Mouse (Mus musculus) limb, embryonic 12.5 days (tissue): ENCODE data around the gene Col4a3bp. TPM values are rescaled to one million over a fixed set of nuclear protein-coding genes. Genes with fewer than 3 reads are reported as not detected.

Source experiments
- ATAC-seq: fragments of 200-750 bp; cut with Nextera tagmentation; 2 replicates; pipeline ENCODE4 v1.8.0; 2017; ENCODE audit warnings: low read depth, moderate TSS enrichment; ENCODE audit not compliant: insufficient number of reproducible peaks, insufficient read depth, low FRiP score, low TSS enrichment
- H3K27ac ChIP-seq: fragments of 300-500 bp; sonication (generic); 2 replicates; pipeline ENCODE4 v1.5.1; 2016; ENCODE audit warnings: mild to moderate bottlenecking, moderate library complexity
- H3K27me3 ChIP-seq: fragments of 300-500 bp; sonication (generic); 2 replicates; pipeline ENCODE4 v1.6.1; 2016; ENCODE audit warnings: mild to moderate bottlenecking, moderate library complexity
- H3K36me3 ChIP-seq: fragments of 300-500 bp; sonication (generic); 2 replicates; pipeline ENCODE4 v1.6.1; 2016; ENCODE audit warnings: mild to moderate bottlenecking, moderate library complexity
- H3K4me1 ChIP-seq: fragments of 300-500 bp; sonication (generic); replicated peaks from 2 replicates; pipeline ENCODE4 v1.6.1; 2016
- H3K4me2 ChIP-seq: fragments of 300-500 bp; sonication (generic); 2 replicates; pipeline ENCODE4 v1.6.1; 2016; ENCODE audit warnings: mild to moderate bottlenecking, moderate library complexity
- H3K4me3 ChIP-seq: fragments of 300-500 bp; sonication (generic); replicated peaks from 2 replicates; pipeline ENCODE4 v1.5.1; 2016; ENCODE audit warnings: mild to moderate bottlenecking
- H3K9ac ChIP-seq: fragments of 300-500 bp; sonication (generic); replicated peaks from 2 replicates; pipeline ENCODE4 v1.6.1; 2016; ENCODE audit warnings: mild to moderate bottlenecking, moderate library complexity
- H3K9me3 ChIP-seq: fragments of 300-500 bp; sonication (generic); 2 replicates; pipeline ENCODE4 v1.6.1; 2016; ENCODE audit warnings: mild to moderate bottlenecking, moderate library complexity
- WGBS: fragments of 180-500 bp; shearing (Covaris S2); methylation state at CpG from one replicate; pipeline ENCODE4 v1.1.7; 2016; 5-methylcytosine and 5-hydroxymethylcytosine counted together
- polyA plus RNA-seq: library from polyadenylated mRNA; unstranded; fragments of >200 nt; fragmentation: Nextera tagmentation; extraction: Ambion mirVana; gene quantifications from 2 replicates; pipeline ENCODE4 v1.2.1, GENCODE M21; 2016

Col4a3bp gene
- polyA plus RNA-seq, 1 experiment from 2014 or later, result 9.8 TPM

DNA sequence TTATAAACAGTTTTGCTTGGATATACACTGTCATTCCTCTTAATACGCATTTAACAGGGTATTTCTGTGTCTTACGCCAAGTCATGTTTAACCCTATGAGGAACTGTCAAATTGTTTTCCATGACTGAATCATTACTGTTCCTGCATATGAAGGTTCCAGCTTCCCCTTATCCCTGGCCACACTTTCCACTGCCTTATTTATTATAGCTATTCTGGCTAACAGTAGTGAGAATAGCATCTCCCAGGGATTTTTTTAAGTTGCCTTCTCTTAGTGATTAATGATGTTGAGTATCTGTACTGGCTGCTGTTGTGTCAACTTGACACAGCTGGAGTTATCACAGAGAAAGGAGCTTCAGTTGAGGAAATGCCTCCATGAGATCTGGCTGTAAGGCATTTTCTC is 25.1 kb upstream of the Col4a3bp start:
- Histone ChIP-seq H3K9me3 (no peaks in the 10 kb centered on the region), H3K4me1 (peaks cover 6% of the 10 kb centered on the region; the same call in 1 of the 2 replicates), H3K27ac (no peak overlapping the region), H3K36me3 (peaks cover 8% of the 10 kb centered on the region; the same call in 1 of the 2 replicates), H3K4me2 (no peak overlapping the region), H3K9ac (no peak overlapping the region), H3K27me3 (no peaks in the 10 kb centered on the region), H3K4me3 (no peak overlapping the region)
- ATAC-seq, result no peak
- WGBS, result 93% methylated on average over 2 of the region's 2 CpGs

GRCm38 (mm10) chr13:96521294-96521693 is 21.1 kb upstream of the Col4a3bp start:
- Histone ChIP-seq H3K9me3 (no peaks in the 10 kb centered on the region), H3K9ac (no peak overlapping the region), H3K4me3 (no peak overlapping the region), H3K36me3 (peaks cover 6% of the 10 kb centered on the region; the same call in 1 of the 2 replicates), H3K4me1 (peaks cover 6% of the 10 kb centered on the region; the same call in 1 of the 2 replicates), H3K27ac (no peak overlapping the region), H3K27me3 (no peaks in the 10 kb centered on the region), H3K4me2 (no peak overlapping the region)
- WGBS, result 90% methylated on average over 3 of the region's 3 CpGs
- ATAC-seq, result no peak

DNA sequence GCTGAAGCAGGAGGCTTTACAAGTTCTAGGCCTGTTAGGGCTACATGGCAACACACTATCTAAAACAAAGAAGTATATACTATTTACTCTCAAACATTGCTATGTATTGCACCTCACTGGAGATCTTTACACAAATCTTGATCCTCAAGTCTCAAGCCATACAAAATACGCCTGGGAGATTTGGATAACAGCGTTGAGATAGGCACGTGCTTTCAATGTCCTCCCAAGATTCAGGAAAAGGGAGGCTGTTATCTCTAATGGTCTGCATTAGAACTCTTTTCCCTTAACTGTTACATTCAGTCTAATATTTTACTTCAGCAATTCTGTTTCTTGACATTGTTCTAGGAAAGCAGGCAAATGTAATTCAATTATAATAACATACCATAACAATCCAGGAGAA is 15.4 kb upstream of the Col4a3bp start:
- WGBS, result 97% methylated on average over 3 of the region's 3 CpGs
- no peak overlapping the region for H3K27ac ChIP-seq

GRCm38 (mm10) chr13:96527856-96528255 is 14.6 kb upstream of the Col4a3bp start:
- H3K4me2 ChIP-seq, result no peak overlapping the region
- H3K27me3 ChIP-seq, result no peaks in the 10 kb centered on the region
- WGBS, result 89% methylated on average over 11 of the region's 11 CpGs

More for the DNA sequence above, 15.4 kb upstream of the Col4a3bp start:
- ATAC-seq, result no peak
- H3K9me3 ChIP-seq, result no peaks in the 10 kb centered on the region; the same call in 1 of the 2 replicates
- H3K4me3 ChIP-seq, result no peak overlapping the region
- H3K36me3 ChIP-seq, result peaks cover 4% of the 10 kb centered on the region; the same call in 1 of the 2 replicates
- no peaks in the 10 kb centered on the region for H3K4me1 ChIP-seq
- H3K4me2 ChIP-seq, result no peak overlapping the region
- H3K9ac ChIP-seq, result no peak overlapping the region
- no peaks in the 10 kb centered on the region for H3K27me3 ChIP-seq

GRCm38 (mm10) chr13:96528776-96529175 is 13.6 kb upstream of the Col4a3bp start:
- 86% methylated on average over 3 of the region's 3 CpGs for WGBS
- Histone ChIP-seq H3K4me2 (no peak overlapping the region), H3K9ac (no peak overlapping the region), H3K4me3 (no peak overlapping the region), H3K27ac (no peak overlapping the region), H3K36me3 (peaks cover 4% of the 10 kb centered on the region; the same call in 1 of the 2 replicates), H3K27me3 (no peaks in the 10 kb centered on the region), H3K9me3 (no peaks in the 10 kb centered on the region; the same call in 1 of the 2 replicates), H3K4me1 (0 out of 2 replicates have a peak, but pooled peaks cover 3% of the 10 kb centered on the region)
- ATAC-seq, result no peak

More at GRCm38 (mm10) chr13:96527856-96528255, 14.6 kb upstream of the Col4a3bp start:
- Histone ChIP-seq H3K27ac (no peak overlapping the region), H3K9ac (no peak overlapping the region), H3K4me3 (no peak overlapping the region), H3K4me1 (no peaks in the 10 kb centered on the region), H3K9me3 (no peaks in the 10 kb centered on the region; the same call in 1 of the 2 replicates), H3K36me3 (peaks cover 4% of the 10 kb centered on the region; the same call in 1 of the 2 replicates)
- no peak for ATAC-seq

- no peak overlapping the region for H3K4me3 ChIP-seq
- H3K4me1 ChIP-seq, result 0 out of 2 replicates have a peak, but pooled peaks cover 4% of the 10 kb centered on the region
- 96% methylated on average over 3 of the region's 3 CpGs for WGBS
- no peaks in the 10 kb centered on the region; the same call in 1 of the 2 replicates for H3K9me3 ChIP-seq
- no peak for ATAC-seq
- H3K4me2 ChIP-seq, result no peak overlapping the region
- H3K27ac ChIP-seq, result no peak overlapping the region
- H3K9ac ChIP-seq, result no peak overlapping the region
- H3K27me3 ChIP-seq, result no peaks in the 10 kb centered on the region
- H3K36me3 ChIP-seq, result peaks cover 4% of the 10 kb centered on the region; the same call in 1 of the 2 replicates
Observed at GRCm38 (mm10) chr13:96529542-96529941, 12.9 kb upstream of the Col4a3bp start.

GRCm38 (mm10) chr13:96530064-96530463 is 12.4 kb upstream of the Col4a3bp start:
- no peak overlapping the region for H3K9ac ChIP-seq
- no peak overlapping the region for H3K4me2 ChIP-seq
- H3K27me3 ChIP-seq, result no peaks in the 10 kb centered on the region
- H3K9me3 ChIP-seq, result no peaks in the 10 kb centered on the region; the same call in 1 of the 2 replicates
- H3K36me3 ChIP-seq, result peaks cover 4% of the 10 kb centered on the region; the same call in 1 of the 2 replicates
- H3K27ac ChIP-seq, result no peak overlapping the region
- H3K4me3 ChIP-seq, result no peak overlapping the region
- ATAC-seq, result no peak
- H3K4me1 ChIP-seq, result 0 out of 2 replicates have a peak, but pooled peaks cover 4% of the 10 kb centered on the region
- WGBS, result 92% methylated on average over 9 of the region's 9 CpGs

DNA sequence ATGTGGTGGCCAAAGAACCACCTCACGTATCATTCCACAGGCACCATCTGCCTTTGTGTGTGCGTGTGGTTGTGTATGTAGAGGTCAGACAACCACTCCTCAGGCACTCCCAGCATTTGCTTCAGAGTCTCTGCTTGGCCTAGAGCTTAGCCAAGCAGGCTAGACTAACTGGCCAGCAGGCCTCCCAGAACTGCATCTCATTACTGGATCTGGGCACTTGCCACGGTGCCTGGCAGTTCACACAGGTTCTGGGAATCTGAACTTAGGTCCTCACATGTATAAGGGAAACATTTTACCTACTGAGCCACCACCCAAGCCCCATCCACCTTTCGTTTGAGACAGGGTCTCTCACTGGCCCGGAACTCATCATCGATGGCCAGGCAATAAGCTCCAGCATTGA is 10.2 kb upstream of the Col4a3bp start:
- no peak overlapping the region for H3K27ac ChIP-seq
- H3K4me3 ChIP-seq, result no peak overlapping the region
- no peak overlapping the region for H3K9ac ChIP-seq
- 90% methylated on average over 6 of the region's 6 CpGs for WGBS
- no peak for ATAC-seq
- no peak overlapping the region for H3K4me2 ChIP-seq
- H3K36me3 ChIP-seq, result peaks cover 4% of the 10 kb centered on the region; the same call in 1 of the 2 replicates
- H3K27me3 ChIP-seq, result no peaks in the 10 kb centered on the region
- H3K4me1 ChIP-seq, result 0 out of 2 replicates have a peak, but pooled peaks cover 4% of the 10 kb centered on the region
- H3K9me3 ChIP-seq, result no peaks in the 10 kb centered on the region; the same call in 1 of the 2 replicates

GRCm38 (mm10) chr13:96533742-96534141 is 8.7 kb upstream of the Col4a3bp start:
- Histone ChIP-seq H3K9me3 (no peaks in the 10 kb centered on the region; the same call in 1 of the 2 replicates), H3K4me2 (no peak overlapping the region), H3K4me1 (0 out of 2 replicates have a peak, but pooled peaks cover 4% of the 10 kb centered on the region), H3K27ac (no peak overlapping the region), H3K9ac (no peak overlapping the region), H3K27me3 (no peaks in the 10 kb centered on the region), H3K4me3 (no peak overlapping the region), H3K36me3 (peaks cover 4% of the 10 kb centered on the region; the same call in 1 of the 2 replicates)
- 57% methylated on average over 2 of the region's 2 CpGs for WGBS
- no peak for ATAC-seq

DNA sequence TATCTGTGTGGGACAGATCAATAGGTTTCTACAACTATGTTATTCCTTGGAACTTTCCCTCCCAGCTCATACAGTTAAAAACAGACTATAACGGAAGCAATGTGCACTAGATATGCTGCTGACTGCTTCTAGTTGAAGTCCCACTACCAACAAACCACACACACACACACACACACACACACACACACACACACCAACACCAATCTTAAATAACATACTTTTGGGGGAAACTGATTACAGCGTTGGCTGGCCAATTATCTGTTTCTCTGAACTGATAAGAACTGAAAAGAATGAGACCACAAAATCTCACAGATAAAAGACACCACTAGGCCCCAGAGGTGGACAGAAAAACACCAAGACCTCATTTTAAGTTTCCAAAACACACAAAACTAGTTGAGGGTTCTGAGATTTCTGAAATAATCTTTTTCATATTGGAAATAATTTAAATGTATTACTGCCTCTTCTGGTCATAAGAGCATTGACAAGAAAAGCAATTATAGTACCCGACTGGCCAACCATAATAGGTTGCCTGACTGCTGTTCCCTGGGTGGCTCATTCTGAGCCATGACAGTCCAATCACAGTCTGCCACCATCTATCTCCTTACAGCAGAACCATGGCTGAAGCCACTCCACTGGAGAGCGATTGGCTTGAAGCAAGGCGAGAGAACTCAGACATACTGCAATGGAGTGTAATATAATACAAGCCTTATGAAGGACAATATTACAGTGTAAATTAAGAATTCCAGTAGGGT is 5.4 kb upstream of the Col4a3bp start:
- 81% methylated on average over 5 of the region's 5 CpGs for WGBS
- Histone ChIP-seq H3K27me3 (no peaks in the 10 kb centered on the region), H3K9ac (no peak overlapping the region), H3K9me3 (no peaks in the 10 kb centered on the region), H3K4me3 (no peak overlapping the region), H3K27ac (no peak overlapping the region), H3K36me3 (no peaks in the 10 kb centered on the region), H3K4me2 (no peak overlapping the region), H3K4me1 (0 out of 2 replicates have a peak, but pooled peaks cover 4% of the 10 kb centered on the region)
- no peak for ATAC-seq

DNA sequence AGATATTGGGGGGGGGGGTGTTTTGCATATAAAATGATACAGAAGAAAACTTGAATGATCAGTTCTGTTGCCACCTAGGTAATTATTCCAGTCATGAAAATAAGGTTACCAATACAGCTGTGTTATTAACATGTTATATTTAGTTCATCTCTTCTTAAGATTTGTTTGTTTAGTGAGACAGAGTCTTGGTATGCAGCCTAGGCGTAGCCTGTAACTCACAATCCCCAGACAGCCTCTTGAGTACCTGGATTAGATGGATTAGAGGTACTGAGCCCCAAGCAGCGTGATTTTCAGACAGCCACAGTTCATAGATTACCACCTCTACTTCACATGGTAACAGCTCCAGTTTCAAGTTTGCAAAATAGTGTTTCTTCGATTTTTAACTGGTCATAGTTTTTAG is 4.3 kb upstream of the Col4a3bp start:
- H3K4me1 ChIP-seq, result 0 out of 2 replicates have a peak, but pooled peaks cover 4% of the 10 kb centered on the region
- no peak overlapping the region for H3K4me3 ChIP-seq
- no peak overlapping the region for H3K9ac ChIP-seq
- ATAC-seq, result no peak
- no peaks in the 10 kb centered on the region for H3K27me3 ChIP-seq
- WGBS, result 69% methylated on average over 3 of the region's 3 CpGs
- no peaks in the 10 kb centered on the region for H3K9me3 ChIP-seq
- H3K27ac ChIP-seq, result no peak overlapping the region
- H3K4me2 ChIP-seq, result no peak overlapping the region
- no peaks in the 10 kb centered on the region for H3K36me3 ChIP-seq
